Mouse (Mus musculus) liver, adult 10 weeks (tissue): ENCODE results near the gene Hs6st2. TPM values are rescaled to one million over a fixed set of nuclear protein-coding genes. Genes with fewer than 3 reads are reported as not detected.

Source experiments
- polyA plus RNA-seq: library from polyadenylated mRNA; stranded (reverse); fragments of 350-450 nt; fragmentation: Illumina TruSeq; extraction: RNeasy Lipid Tissue Mini Kit (QIAGEN cat#74804); gene quantifications from one replicate; pipeline ENCODE4 v1.2.3, GENCODE M21; 2014; ENCODE audit warnings: low read depth, low replicate concordance

The Hs6st2 gene
- 0.08 TPM for polyA plus RNA-seq

GRCm38 (mm10) chrX:51681756-51682155, at the start of gene Hs6st2:
Gene Hs6st2, minus strand, starts transcription at chrX:51681856.

Other genes with a start within 250 kb of the Hs6st2 start
- not detected for gene Usp26, start 119.4 kb upstream of the Hs6st2 start, polyA plus RNA-seq